Mouse (Mus musculus) liver, embryonic 14.5 days (tissue): ENCODE data around the gene Angel1.

Experiments
- CTCF ChIP-seq: IDR thresholded peaks from 2 replicates; pipeline ENCODE4 v1.5.1; 2016; ENCODE audit warnings: antibody characterized with exemption, low read depth, control low read depth
- EP300 ChIP-seq: IDR thresholded peaks from 2 replicates; pipeline ENCODE4 v1.6.1; 2016; ENCODE audit warnings: antibody characterized with exemption, low read depth

DNA sequence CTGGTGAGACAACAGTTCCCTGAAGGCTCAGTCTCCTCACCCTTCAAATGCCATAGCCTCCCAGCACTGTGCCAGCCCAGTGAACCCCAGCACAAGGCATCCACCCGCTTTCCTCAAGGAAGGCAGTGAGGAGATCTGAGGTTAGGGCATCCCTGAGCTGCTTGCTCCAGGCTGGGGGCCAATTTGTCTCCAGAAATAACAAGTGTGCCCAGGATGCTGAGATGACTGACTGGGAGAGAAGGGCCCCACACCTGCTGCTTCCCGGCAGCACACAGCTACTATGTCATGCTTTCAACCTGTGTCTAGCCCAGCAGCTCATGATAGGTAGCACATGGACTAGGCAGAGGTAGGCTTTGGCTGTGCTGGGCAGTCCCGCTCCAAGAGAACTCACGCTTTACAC, 24.8 kb downstream of the Angel1 start:
- no peak for TF ChIP-seq CTCF
- no peak for TF ChIP-seq EP300
